Mouse (Mus musculus) T-helper 2 cell (primary cell): ENCODE measurements around the gene Casp9.

Source experiments
- in situ Hi-C: fragments of 300-600 bp; cut with MboI, MseI; formaldehyde crosslinking; loops from one replicate; pipeline ENCODE4 v1.15.1; 2025; ENCODE audit warnings: high pct_unique_total_duplicates

Casp9 gene

DNA sequence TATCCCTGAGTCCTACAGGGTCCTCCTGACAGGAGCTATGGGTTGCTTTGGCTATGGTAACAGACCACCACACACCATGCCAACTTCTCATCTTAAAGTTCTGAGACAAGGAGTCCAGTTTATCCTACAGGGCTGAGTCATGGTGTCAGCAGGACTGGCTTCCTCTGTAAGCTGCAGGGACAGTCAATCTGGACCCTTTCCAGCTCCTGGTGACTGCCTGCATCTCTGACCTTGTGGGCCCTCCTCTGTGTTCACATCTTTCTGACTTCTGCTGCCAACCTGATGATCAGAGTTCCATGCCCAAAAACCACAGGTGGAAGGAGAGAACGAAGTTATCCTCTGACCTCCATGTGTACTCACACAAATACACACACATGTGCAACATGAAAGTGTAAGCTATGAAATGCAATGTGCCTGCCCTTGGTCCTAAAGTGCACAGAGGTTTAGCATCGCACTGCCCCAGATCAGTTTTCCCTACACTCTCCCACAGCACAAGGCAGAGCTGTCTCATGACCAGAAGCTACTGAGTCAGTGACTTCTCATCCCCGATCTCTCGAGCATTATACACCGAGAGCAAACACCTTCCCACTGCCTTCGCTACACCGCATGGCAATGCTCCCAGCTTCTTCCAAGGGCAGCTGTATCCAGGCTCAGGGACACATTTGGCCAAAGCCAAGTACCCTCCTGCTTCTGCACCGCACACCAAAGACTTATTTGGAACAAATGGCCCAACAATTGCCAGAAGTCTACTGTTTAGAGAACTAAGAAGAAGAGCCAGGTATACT is 12.0 kb upstream of the Casp9 start:
- in situ Hi-C loops: loop anchor here (5.0 kb wide), 1 partner anchor 44 kb away; no protein-coding TSS in a partner anchor

DNA sequence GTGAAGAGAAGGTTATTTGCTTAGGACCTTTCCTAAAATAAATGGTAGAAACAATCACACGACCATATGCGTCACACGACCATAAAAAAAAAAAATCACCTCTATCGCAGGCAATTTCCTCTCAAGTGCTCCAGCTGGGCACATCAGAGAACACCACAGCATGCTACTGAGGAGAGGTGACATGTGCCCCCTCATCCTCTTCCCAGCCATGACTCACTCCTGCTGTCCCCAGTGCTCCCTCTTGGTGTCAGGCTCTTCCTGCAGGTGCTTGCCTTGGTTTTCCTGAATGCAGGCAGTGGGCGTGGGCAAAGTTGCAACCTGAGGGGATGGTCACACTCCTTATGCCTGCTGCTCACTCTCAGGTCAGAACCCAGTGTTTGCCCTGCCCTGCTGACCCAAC is 8.6 kb upstream of the Casp9 start:
- in situ Hi-C loops: loop anchor here (5.0 kb wide), 1 partner anchor 48 kb away; no protein-coding TSS in a partner anchor

GRCm38 (mm10) chr4:141786141-141786540 is 7.3 kb upstream of the Casp9 start:
- in situ Hi-C loops: no loop called here

- in situ Hi-C loops: no loop called here
These were observed 6.4 kb upstream of the Casp9 start for GRCm38 (mm10) chr4:141787046-141787445.

GRCm38 (mm10) chr4:141787462-141787861 is 6.0 kb upstream of the Casp9 start:
- in situ Hi-C loops: no loop called here

DNA sequence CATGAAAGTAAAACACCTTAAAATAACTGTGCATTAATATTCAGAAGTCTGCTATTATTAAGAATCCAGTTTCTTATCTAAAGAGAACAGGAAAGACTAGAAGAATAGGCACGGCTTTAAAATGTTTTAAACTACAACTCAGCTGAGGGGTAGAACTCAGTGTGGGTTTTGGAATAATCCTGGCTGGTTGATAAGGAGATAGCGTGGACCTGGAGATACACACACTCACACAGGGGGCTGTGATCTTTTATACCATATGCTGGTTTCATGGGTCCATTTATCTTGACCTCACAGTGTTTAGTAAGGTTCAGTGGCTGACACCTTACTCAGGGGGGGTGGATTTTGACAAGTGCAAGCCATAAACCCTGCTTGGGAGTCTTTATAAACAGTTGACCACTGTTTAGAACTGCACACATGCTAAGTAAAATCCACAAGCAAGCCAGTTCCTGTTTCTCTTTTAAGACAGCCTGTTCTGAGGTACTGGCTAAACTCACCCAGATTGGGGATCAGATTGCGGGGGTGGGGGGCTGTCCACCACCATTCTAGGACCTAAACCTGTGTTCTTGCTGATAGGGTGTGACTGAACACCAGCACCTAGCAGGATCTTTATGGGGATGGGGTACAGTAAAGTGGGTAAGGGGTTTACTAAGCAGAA is 3.7 kb upstream of the Casp9 start:
- in situ Hi-C loops: no loop called here

DNA sequence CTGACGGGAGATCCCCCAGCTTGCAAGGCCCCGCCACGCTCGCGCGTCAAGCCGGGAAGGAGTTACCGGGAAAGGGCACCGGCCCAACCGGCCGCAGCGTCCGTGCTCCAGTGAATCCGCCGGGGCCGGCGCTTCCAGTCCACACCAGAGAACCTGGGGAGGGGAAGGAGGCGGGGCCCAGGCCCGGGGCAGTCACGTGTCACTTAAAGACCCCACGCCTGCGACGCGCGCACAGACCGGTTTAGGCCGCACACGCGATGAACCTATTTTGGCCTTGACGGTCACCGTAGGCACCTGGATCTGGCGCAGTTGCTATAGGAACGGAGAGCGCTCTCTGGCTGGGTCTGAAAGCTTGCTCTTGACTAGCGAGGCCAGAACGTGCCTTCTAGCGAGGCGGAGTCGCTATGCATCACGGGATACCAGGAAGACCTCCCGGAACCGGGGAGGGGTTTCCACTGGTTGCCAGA is 2.9 kb upstream of the Casp9 start, which contains the start of gene Dnajc16:
Gene Dnajc16, minus strand, starts transcription at position 408 of the 467 bp plus-strand sequence.
- in situ Hi-C loops: no loop called here

DNA sequence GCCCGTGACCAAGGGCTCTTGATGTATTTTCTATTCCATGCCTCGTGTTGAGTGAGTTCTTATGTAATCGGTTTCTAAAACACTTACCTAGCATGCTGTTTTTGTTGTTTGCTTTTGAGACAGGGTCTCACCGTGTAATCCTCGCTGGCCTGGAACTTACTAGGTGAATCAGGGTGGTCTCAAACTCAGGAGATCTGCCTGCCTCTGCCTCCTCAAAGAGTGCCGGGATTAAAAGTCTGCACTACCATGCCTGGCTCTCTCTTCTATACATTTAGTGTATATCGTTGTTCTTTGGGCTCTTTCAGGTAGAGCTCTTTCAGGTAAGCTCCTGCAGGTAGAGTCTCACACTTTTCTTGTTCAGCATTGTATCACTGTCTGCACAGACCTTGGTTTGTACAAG is 1.9 kb upstream of the Casp9 start:
- in situ Hi-C loops: no loop called here

GRCm38 (mm10) chr4:141791951-141792350 is 1.5 kb upstream of the Casp9 start:
- in situ Hi-C loops: no loop called here

DNA sequence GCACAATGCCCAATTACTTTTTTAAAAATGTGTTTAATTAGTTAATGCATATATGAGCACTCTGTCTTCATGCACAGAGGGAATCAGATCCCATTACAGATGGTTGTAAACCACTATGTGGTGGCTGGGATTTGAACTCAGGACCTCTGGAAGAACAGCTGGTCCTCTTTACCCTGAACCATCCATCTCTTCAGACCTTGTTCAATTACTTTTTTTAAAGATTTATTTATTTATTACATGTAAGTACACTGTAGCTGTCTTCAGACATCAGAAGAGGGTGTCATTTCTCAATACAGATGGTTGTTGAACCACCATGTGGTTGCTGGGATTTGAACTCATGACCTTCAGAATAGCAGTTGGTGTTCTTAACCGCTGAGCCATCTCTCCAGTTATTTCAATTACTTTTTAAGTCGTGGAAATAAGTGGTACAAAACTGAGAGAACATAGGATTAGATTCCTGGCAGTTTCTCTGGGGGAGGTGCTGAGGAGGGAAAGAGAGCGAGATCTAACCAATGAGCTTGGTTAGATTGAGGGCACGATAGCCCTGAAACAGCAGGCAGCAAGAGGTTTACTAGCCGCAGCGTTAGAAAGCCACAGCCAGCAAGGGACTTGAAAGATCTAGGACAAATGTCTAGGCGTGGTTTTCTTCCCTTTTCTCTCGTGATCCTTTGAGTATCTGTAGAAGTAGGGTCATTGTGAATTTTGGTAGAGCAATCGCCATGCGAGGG is 694 bp upstream of the Casp9 start:
- in situ Hi-C loops: no loop called here

DNA sequence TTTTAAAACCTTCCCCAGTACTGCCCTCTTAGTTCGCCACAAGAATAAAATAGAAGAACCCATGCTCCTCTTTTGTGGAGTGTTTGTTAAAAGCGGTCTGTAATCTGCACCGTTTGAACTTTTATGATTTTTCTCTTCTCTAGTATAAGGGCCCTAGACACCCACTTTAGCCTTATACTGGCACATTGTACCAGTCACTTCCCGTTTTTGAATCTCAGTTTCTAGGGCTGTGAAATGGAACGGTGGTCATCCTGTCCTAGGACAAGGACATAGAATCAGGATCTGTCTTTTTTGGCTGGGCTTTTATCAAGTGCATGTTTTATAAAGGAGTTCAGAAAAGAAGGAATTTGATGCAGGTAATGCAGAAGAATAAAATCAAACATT is 732 bp downstream of the Casp9 start:
- in situ Hi-C loops: no loop called here

DNA sequence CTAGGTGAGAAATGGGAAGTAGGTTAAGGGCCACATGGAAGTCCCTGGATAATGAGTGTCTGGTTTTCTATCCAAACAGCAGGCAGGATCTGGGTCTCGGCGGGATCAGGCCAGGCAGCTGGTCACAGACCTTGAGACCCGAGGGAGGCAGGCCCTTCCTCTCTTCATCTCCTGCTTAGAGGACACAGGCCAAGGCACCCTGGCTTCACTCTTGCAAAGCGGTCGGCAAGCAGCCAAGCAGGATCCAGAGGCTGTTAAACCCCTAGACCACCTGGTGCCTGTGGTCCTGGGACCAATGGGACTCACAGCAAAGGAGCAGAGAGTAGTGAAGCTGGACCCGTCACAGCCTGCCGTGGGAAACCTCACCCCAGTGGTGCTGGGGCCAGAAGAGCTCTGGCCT is 2.9 kb downstream of the Casp9 start:
- in situ Hi-C loops: no loop called here

DNA sequence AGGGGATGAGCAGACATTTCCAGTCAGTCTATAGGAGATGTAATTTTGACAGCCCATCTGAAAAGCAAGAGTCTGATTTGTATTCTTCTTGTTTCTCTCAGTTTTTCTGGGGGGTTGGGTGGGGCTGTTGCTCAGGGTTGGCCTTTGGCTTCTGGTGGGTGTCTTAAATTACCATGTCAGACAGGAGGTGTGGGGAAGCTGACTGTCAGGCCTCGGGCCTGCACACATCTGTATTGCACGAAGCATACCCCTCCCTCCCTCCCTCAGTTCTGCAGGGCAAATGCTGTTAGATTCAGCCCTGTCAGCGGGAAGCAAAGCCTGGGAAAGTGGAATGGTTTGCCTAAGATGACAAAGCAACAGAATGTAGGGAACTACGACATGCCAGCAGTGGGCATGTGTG is 3.5 kb downstream of the Casp9 start:
- in situ Hi-C loops: no loop called here

- in situ Hi-C loops: no loop called here
These were observed 4.1 kb downstream of the Casp9 start for GRCm38 (mm10) chr4:141797545-141797944.

GRCm38 (mm10) chr4:141804105-141804504 is 10.7 kb downstream of the Casp9 start:
- in situ Hi-C loops: no loop called here

- in situ Hi-C loops: no loop called here
These were observed 12.5 kb downstream of the Casp9 start for GRCm38 (mm10) chr4:141805886-141806285.

DNA sequence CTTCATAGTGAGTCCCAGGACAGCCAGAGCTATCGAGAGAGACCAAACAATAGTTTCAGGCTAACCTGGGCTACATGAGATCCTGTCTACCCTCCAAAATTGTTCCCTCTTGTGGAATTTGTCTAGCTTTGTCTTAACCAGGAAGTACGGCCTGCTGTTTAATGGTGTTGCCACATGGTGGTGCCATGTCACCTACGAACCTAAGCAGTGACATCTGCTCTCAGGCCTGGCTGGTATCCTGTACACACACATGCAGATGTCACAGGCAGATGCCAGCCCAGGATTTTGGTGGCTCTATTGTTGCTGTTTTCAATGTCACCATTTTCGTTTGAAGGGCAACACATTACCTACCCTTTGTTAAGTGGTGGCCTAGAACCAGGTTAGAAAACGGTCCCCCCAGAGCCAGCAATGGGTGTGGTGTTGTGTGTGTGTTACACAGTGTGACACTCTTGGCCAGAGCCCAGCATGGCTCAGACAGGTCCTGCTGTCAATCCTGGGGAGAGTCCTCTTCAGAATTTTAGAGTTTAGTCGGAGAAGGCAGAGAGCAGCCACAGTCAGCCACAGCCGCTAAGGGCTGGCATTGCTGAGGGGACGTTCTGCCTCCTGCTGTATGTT is 16.5 kb downstream of the Casp9 start:
- in situ Hi-C loops: loop anchor here (5.0 kb wide), 1 partner anchor 422 kb away; no protein-coding TSS in a partner anchor

DNA sequence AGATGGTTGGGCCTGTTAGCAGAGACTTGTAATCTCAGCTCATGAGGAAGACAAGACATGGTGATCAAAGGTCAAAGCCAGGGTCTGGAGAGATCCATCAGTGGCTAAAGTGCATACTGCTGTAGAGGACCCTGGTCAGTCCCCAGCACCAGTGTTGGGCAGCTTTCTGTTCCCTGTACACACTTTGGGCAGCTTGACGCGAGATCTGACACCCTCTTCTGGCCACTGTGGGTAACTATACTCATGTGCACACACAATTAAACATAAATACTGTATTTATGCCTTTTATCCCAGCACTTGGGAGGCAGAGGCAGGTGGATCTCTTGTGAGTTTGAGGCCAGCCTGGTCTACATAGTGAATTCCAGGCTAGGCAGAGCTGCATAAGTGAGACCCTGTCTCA is 17.6 kb downstream of the Casp9 start:
- in situ Hi-C loops: loop anchor here (5.0 kb wide), 1 partner anchor 421 kb away; no protein-coding TSS in a partner anchor

DNA sequence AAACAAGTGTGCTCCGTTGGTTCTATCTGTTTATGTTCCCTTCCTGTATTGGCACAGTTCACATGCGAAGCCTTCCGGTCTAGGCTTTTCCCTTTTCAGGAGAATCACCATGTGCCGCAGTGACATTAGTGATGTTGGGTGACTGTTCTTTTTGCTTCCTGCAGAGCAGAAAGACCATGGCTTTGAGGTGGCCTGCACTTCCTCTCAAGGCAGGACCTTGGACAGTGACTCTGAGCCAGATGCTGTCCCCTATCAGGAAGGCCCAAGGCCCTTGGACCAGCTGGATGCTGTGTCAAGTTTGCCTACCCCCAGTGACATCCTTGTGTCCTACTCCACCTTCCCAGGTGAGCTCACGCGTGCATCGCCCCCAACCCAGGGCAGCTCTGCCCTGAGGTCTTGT is 18.0 kb downstream of the Casp9 start:
- in situ Hi-C loops: loop anchor here (5.0 kb wide), 1 partner anchor 421 kb away; no protein-coding TSS in a partner anchor

DNA sequence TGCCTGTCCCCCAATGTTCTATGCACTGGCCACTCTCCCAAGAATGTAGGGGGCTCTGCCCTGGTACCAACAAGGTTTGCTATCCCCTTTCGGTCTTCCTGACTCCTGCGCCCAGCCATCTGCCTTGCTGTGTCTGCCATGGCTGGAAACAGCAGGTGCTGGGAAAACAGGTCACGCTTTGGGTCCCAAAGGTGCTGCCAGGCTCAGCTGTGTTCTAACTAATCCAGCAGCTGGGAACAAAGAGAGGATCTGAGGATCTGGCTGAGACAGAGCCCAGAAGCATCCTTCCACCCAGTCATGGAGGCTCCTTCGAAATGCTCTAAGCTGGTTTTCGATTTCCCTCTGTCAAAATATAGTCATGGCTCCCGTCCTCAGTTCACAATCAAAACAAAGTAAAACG is 22.9 kb downstream of the Casp9 start:
- in situ Hi-C loops: no loop called here

DNA sequence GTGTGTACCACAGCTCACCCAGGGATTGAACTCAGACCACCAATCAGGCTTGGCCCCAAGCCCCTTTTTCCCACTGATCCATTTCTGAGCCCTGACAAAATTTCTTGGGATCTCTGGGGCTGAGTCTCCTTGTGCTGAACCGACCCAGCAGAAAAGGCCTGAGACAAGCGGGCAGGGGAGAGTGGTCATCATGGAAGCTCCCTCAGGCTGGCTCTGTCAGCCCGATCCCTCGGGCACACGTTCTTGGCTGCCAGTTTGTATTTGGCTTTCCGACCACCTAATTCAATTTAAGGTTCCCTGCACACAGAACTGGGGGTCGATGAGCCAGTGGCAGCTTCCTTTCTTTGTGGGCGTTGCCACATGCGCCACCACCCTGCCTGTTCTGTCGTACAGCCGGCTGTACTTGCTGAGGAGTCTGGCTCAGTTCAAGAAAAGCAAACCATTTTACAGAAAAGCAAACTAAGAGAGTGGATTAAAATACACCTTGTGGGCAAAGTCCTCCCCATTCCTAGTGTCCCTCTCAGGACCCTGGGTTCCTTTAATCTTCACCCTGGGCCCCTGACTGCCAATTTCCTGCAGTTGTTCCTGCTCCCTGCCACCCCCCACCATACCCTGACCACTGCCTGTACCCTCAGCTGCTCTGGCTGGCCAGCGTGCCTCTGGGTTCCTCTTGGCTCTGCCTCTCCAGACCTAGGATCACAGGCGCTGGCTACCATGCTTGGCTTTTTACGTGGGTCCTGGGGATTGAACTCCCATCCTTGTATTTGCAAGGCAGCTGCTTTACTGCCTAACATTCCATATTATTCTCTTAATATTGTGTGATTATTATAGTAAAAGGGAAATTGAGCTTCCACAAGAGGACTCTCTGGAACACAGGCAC is 23.6 kb downstream of the Casp9 start:
- in situ Hi-C loops: no loop called here
